Mouse (Mus musculus): ENCODE measurements at regions not wholly inside any gene's neighbourhood (a gene's known extent, or its start where the extent isn't known, plus 50 kb on each side); places are given as distances from the start of the nearest gene placed in this dataset.

- no peak for TF ChIP-seq CTCF (IDR thresholded peaks at IDR 0.05; ENCODE audit: low read depth)
Observed at GRCm38 (mm10) chr15:69923833-69924232, 3423.1 kb upstream of the Lrrc6 start.

GRCm38 (mm10) chr15:69923280-69923679 is 3422.6 kb upstream of the Lrrc6 start:
- Histone ChIP-seq H3K36me3 (ENCODE audit: insufficient read depth) (no peaks in the 10 kb centered on the region), H3K27me3 (ENCODE audit: insufficient read depth, low read length) (no peaks in the 10 kb centered on the region), H3K27ac (ENCODE audit: low read depth) (no peak overlapping the region), H3K4me1 (ENCODE audit: insufficient read depth) (no peaks in the 10 kb centered on the region), H3K9ac (no peak overlapping the region), H3K9me3 (ENCODE audit: low read depth, low read length) (no peaks in the 10 kb centered on the region), H3K4me2 (no peak overlapping the region), H3K4me3 (ENCODE audit: low read depth, low read length) (no peak overlapping the region)
- TF ChIP-seq CTCF (IDR thresholded peaks at IDR 0.05; ENCODE audit: low read depth) = no peak
- no peak; the same call in 1 of the 2 replicates for ATAC-seq (ENCODE audit: insufficient read depth)
- WGBS = 11% methylated on average over 2 of the region's 2 CpGs
- peak; percentile 49 for DNase-seq

More at GRCm38 (mm10) chr15:69923833-69924232, 3423.1 kb upstream of the Lrrc6 start:
- Histone ChIP-seq H3K36me3 (ENCODE audit: insufficient read depth) (no peaks in the 10 kb centered on the region), H3K4me1 (ENCODE audit: insufficient read depth) (no peaks in the 10 kb centered on the region), H3K27me3 (ENCODE audit: insufficient read depth, low read length) (no peaks in the 10 kb centered on the region), H3K27ac (ENCODE audit: low read depth) (no peak overlapping the region), H3K9me3 (ENCODE audit: low read depth, low read length) (no peaks in the 10 kb centered on the region), H3K9ac (no peak overlapping the region), H3K4me3 (ENCODE audit: low read depth, low read length) (no peak overlapping the region), H3K4me2 (no peak overlapping the region)
- WGBS = 83% methylated on average over 4 of the region's 4 CpGs
- DNase-seq = no peak
- no peak for ATAC-seq (ENCODE audit: insufficient read depth)

- 76% methylated on average over 3 of the region's 3 CpGs for WGBS
- Histone ChIP-seq H3K4me3 (ENCODE audit: low read depth, low read length) (no peak overlapping the region), H3K27me3 (ENCODE audit: insufficient read depth, low read length) (no peaks in the 10 kb centered on the region), H3K4me2 (no peak overlapping the region), H3K9me3 (ENCODE audit: low read depth, low read length) (no peaks in the 10 kb centered on the region), H3K27ac (ENCODE audit: low read depth) (no peak overlapping the region), H3K4me1 (ENCODE audit: insufficient read depth) (no peaks in the 10 kb centered on the region), H3K36me3 (ENCODE audit: insufficient read depth) (no peaks in the 10 kb centered on the region), H3K9ac (no peak overlapping the region)
- ATAC-seq (ENCODE audit: insufficient read depth) = no peak
- DNase-seq = peak; percentile 15
- TF ChIP-seq CTCF (IDR thresholded peaks at IDR 0.05; ENCODE audit: low read depth) = no peak
Observed at GRCm38 (mm10) chr15:69922176-69922575, 3421.5 kb upstream of the Lrrc6 start.

DNA sequence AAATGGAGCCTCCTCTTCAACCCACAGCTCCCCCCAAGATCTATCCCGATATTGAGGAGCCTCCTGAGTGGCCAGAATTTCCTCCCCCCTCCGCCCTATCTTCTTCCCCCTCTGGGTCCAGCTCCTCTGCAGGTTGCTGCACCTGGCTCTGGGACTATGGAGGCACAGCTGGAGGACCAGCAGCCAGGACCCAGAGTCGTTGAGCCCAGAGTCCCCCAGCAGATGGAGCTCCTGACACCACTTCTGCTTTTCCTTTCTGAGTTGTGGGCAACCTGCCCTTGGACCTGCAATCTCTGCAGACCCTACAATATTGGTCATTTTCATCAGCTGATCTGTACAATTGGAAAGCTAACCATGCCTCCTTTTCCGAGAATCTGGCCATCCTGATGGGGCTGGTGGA is 3385.1 kb upstream of the Lrrc6 start:
- H3K36me3 ChIP-seq (ENCODE audit: insufficient read depth) = no peaks in the 10 kb centered on the region
- DNase-seq (no peak), ATAC-seq (ENCODE audit: insufficient read depth) (no peak)
- no peak overlapping the region for H3K4me3 ChIP-seq (ENCODE audit: low read depth, low read length)
- H3K9ac ChIP-seq = no peak overlapping the region
- no peak overlapping the region for H3K4me2 ChIP-seq
- no peaks in the 10 kb centered on the region for H3K4me1 ChIP-seq (ENCODE audit: insufficient read depth)
- WGBS = 71% methylated on average over 4 of the region's 4 CpGs
- no peak overlapping the region for H3K27ac ChIP-seq (ENCODE audit: low read depth)
- H3K9me3 ChIP-seq (ENCODE audit: low read depth, low read length) = no peaks in the 10 kb centered on the region
- no peaks in the 10 kb centered on the region for H3K27me3 ChIP-seq (ENCODE audit: insufficient read depth, low read length)
- no peak for TF ChIP-seq CTCF (IDR thresholded peaks at IDR 0.05; ENCODE audit: low read depth)

GRCm38 (mm10) chr15:69878511-69878910 is 3377.8 kb upstream of the Lrrc6 start:
- ATAC-seq (ENCODE audit: insufficient read depth) = no peak
- no peaks in the 10 kb centered on the region for H3K9me3 ChIP-seq (ENCODE audit: low read depth, low read length)
- no peak overlapping the region for H3K27ac ChIP-seq (ENCODE audit: low read depth)
- no peaks in the 10 kb centered on the region for H3K4me1 ChIP-seq (ENCODE audit: insufficient read depth)
- no peak overlapping the region for H3K9ac ChIP-seq
- no peaks in the 10 kb centered on the region for H3K36me3 ChIP-seq (ENCODE audit: insufficient read depth)
- no peak overlapping the region for H3K4me3 ChIP-seq (ENCODE audit: low read depth, low read length)
- no peaks in the 10 kb centered on the region for H3K27me3 ChIP-seq (ENCODE audit: insufficient read depth, low read length)
- no peak for DNase-seq
- no peak for TF ChIP-seq CTCF (IDR thresholded peaks at IDR 0.05; ENCODE audit: low read depth)
- no peak overlapping the region for H3K4me2 ChIP-seq

GRCm38 (mm10) chr15:69853521-69853920 is 3352.8 kb upstream of the Lrrc6 start:
- H3K27me3 ChIP-seq (ENCODE audit: insufficient read depth, low read length) = no peaks in the 10 kb centered on the region
- H3K27ac ChIP-seq (ENCODE audit: low read depth) = no peak overlapping the region
- DNase-seq = no peak
- H3K9ac ChIP-seq = no peak overlapping the region
- no peak overlapping the region for H3K4me2 ChIP-seq
- H3K36me3 ChIP-seq (ENCODE audit: insufficient read depth) = no peaks in the 10 kb centered on the region
- no peak overlapping the region for H3K4me3 ChIP-seq (ENCODE audit: low read depth, low read length)
- ATAC-seq (ENCODE audit: insufficient read depth) = no peak
- 18% methylated on average over 1 of the region's 1 CpGs for WGBS
- no peak for TF ChIP-seq CTCF (IDR thresholded peaks at IDR 0.05; ENCODE audit: low read depth)
- H3K9me3 ChIP-seq (ENCODE audit: low read depth, low read length) = no peaks in the 10 kb centered on the region
- H3K4me1 ChIP-seq (ENCODE audit: insufficient read depth) = no peaks in the 10 kb centered on the region

DNA sequence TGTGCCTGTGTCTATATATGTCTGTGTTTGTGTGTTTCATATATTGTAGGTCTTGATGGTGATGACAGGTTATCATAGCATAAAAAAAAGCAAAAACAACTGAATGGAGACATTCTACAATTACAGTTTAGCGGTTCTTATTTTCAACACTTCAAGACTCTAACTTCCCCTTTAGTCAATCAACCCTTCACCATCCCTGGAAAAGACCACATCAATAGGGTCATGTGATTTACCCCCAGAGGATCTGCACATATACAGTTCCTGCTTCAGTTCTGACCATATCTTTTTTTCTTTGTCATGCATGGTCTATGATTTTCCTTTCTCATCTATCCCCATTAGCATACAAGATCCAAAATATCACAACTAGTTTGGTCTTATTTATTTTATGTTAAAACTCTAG is 3348.9 kb upstream of the Lrrc6 start:
- DNase-seq (no peak), ATAC-seq (ENCODE audit: insufficient read depth) (no peak)
- WGBS = 88% methylated on average over 1 of the region's 1 CpGs
- Histone ChIP-seq H3K27me3 (ENCODE audit: insufficient read depth, low read length) (no peaks in the 10 kb centered on the region), H3K27ac (ENCODE audit: low read depth) (no peak overlapping the region), H3K4me3 (ENCODE audit: low read depth, low read length) (no peak overlapping the region), H3K4me1 (ENCODE audit: insufficient read depth) (no peaks in the 10 kb centered on the region), H3K9me3 (ENCODE audit: low read depth, low read length) (no peaks in the 10 kb centered on the region), H3K4me2 (no peak overlapping the region), H3K9ac (no peak overlapping the region), H3K36me3 (ENCODE audit: insufficient read depth) (no peaks in the 10 kb centered on the region)
- TF ChIP-seq CTCF (IDR thresholded peaks at IDR 0.05; ENCODE audit: low read depth) = no peak
